Mouse (Mus musculus): ENCODE results near the gene Tnfsf15. TPM values are rescaled to one million over a fixed set of nuclear protein-coding genes. Genes with fewer than 3 reads are reported as not detected.

Gene Tnfsf15
- not detected in 2 replicates for polyA plus RNA-seq (2016; fragmentation: Nextera tagmentation; extraction: Ambion mirVana)

DNA sequence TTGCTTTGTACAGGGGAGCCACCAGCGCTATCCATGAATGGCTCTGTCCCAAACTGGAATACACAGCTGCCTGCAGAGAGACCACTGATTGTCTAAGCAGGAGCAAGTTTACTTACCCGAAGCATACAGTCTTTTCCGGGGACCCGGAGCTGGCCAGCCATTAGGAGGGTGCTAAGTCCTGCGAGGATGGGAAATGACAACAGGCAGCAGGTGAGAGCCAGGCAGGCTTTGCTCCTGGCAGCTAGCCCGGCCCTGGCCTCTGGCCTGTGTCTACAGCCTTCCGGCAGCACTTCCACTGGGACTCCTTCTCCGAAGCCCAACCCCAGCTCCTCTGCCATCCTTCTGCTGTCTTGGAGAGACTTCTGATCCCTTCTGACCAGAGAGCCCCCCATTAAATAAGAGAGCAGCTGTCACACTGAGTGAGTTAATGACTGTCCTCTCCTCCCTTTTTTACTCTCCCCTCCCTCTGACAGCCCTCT, at the start of gene Tnfsf15:
TSS of gene Tnfsf15 (minus strand) at position 421 of the 479 bp plus-strand sequence.
- Histone ChIP-seq H3K9me3 (no peaks in the 10 kb centered on the region), H3K36me3 (no peaks in the 10 kb centered on the region), H3K4me1 (replicated peaks) (peaks cover 7% of the 10 kb centered on the region; the same call in 1 of the 2 replicates), H3K27me3 (ENCODE audit: insufficient read depth, poor library complexity, severe bottlenecking) (no peaks in the 10 kb centered on the region), H3K27ac (peak within 1 kb of the TSS; percentile 53; the same call in 1 of the 2 replicates), H3K4me3 (no peak within 1 kb of the TSS)
- 61% methylated on average over 8 of the region's 8 CpGs for WGBS
- DNase-seq (ENCODE audit: low spot score), result no peak

DNA sequence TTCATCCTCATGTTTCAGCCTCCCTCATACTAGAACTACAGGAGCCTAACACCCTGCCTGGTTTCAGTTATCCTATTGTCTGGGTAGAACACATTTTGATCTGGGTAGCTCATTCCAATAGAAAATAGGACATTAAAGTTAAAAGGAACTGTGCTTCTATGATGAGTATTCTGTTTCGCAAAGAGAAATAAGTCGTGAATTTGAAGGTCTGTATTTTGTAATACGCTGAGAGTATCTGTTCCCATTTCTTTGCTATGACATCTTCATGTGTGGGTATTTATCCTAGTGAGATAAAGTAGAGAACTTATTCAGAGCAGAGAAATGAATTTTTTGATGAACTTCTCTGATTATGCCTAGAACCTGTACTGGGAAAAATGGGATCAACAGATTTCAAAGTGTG, 47.4 kb upstream of the Tnfsf15 start:
- Histone ChIP-seq H3K27ac (no peak overlapping the region), H3K36me3 (no peaks in the 10 kb centered on the region), H3K9me3 (no peaks in the 10 kb centered on the region), H3K27me3 (ENCODE audit: insufficient read depth, poor library complexity, severe bottlenecking) (no peaks in the 10 kb centered on the region), H3K4me1 (replicated peaks) (no peaks in the 10 kb centered on the region), H3K4me3 (no peak overlapping the region)
- no peak for DNase-seq (ENCODE audit: low spot score)
- WGBS, result 95% methylated on average over 3 of the region's 3 CpGs

- DNase-seq (ENCODE audit: low spot score), result no peak
- no peaks in the 10 kb centered on the region for H3K9me3 ChIP-seq
- no peaks in the 10 kb centered on the region for H3K36me3 ChIP-seq
- H3K4me1 ChIP-seq (replicated peaks), result no peaks in the 10 kb centered on the region
- H3K27ac ChIP-seq, result no peak overlapping the region
- no peaks in the 10 kb centered on the region for H3K27me3 ChIP-seq (ENCODE audit: insufficient read depth, poor library complexity, severe bottlenecking)
- H3K4me3 ChIP-seq, result no peak overlapping the region
- WGBS, result 89% methylated on average over 2 of the region's 2 CpGs
Measured at GRCm38 (mm10) chr4:63785466-63785865, 40.6 kb upstream of the Tnfsf15 start.

- no peak overlapping the region for H3K4me3 ChIP-seq
- H3K9me3 ChIP-seq, result no peaks in the 10 kb centered on the region
- H3K4me1 ChIP-seq (replicated peaks), result no peaks in the 10 kb centered on the region
- H3K27me3 ChIP-seq (ENCODE audit: insufficient read depth, poor library complexity, severe bottlenecking), result no peaks in the 10 kb centered on the region
- no peaks in the 10 kb centered on the region for H3K36me3 ChIP-seq
- WGBS, result 93% methylated on average over 5 of the region's 5 CpGs
- no peak overlapping the region for H3K27ac ChIP-seq
- no peak for DNase-seq (ENCODE audit: low spot score)
Measured at GRCm38 (mm10) chr4:63783826-63784225, 38.9 kb upstream of the Tnfsf15 start.

GRCm38 (mm10) chr4:63782970-63783613, 38.2 kb upstream of the Tnfsf15 start:
- WGBS, result 84% methylated on average over 7 of the region's 7 CpGs
- no peak for DNase-seq (ENCODE audit: low spot score)
- H3K9me3 ChIP-seq, result no peaks in the 10 kb centered on the region
- H3K27me3 ChIP-seq (ENCODE audit: insufficient read depth, poor library complexity, severe bottlenecking), result no peaks in the 10 kb centered on the region
- no peaks in the 10 kb centered on the region for H3K36me3 ChIP-seq
- no peaks in the 10 kb centered on the region for H3K4me1 ChIP-seq (replicated peaks)
- no peak overlapping the region for H3K4me3 ChIP-seq
- H3K27ac ChIP-seq, result no peak overlapping the region

DNA sequence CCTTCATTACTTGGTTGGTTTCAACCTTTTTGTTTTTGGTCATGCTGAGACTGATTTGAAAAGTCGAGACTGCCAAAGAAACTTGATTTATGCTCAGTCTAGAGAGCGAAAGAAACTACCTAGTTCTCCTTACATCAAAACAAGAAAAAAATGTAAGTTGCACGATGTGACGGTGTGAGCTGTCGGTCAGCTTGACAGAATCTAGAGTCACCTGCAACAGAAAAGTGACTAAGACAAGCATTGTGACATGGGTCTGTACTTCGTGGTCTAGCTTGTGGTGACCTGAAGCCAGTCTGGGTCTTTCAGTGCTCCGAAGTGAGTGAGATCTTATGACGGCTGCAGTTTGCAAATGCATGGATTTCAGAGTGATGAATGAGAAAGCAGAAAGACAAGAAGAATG, 32.3 kb upstream of the Tnfsf15 start:
- Histone ChIP-seq H3K36me3 (no peaks in the 10 kb centered on the region), H3K4me3 (no peak overlapping the region), H3K9me3 (no peaks in the 10 kb centered on the region), H3K27ac (no peak overlapping the region), H3K4me1 (replicated peaks) (no peaks in the 10 kb centered on the region), H3K27me3 (ENCODE audit: insufficient read depth, poor library complexity, severe bottlenecking) (no peaks in the 10 kb centered on the region)
- DNase-seq (ENCODE audit: low spot score), result no peak
- 87% methylated on average over 8 of the region's 8 CpGs for WGBS

- H3K9me3 ChIP-seq, result no peaks in the 10 kb centered on the region
- H3K4me1 ChIP-seq (replicated peaks), result no peaks in the 10 kb centered on the region
- no peak overlapping the region for H3K27ac ChIP-seq
- H3K4me3 ChIP-seq, result no peak overlapping the region
- 85% methylated on average over 8 of the region's 8 CpGs for WGBS
- no peaks in the 10 kb centered on the region for H3K36me3 ChIP-seq
- no peaks in the 10 kb centered on the region for H3K27me3 ChIP-seq (ENCODE audit: insufficient read depth, poor library complexity, severe bottlenecking)
- no peak for DNase-seq (ENCODE audit: low spot score)
Measured at GRCm38 (mm10) chr4:63773306-63774090, 28.6 kb upstream of the Tnfsf15 start.

DNA sequence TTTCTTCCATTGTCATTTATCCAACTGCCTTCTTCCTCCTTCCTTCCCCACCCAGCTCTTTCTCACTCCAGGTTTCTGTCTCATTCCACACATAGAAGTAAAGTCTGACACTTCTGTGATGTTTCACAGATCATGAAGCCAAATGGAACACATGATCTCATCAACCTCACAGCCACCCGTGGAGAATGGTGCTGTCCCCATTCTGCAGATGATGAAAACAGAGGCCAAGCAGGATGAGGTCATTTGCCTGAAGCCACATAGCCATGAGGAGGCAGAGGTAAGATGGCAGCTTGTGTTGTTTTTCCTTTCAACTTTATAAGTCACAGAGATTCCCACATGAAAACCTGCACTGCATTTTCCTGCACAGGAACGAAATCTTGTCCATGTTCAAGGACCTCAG, 27.6 kb upstream of the Tnfsf15 start:
- 89% methylated on average over 2 of the region's 2 CpGs for WGBS
- Histone ChIP-seq H3K27me3 (ENCODE audit: insufficient read depth, poor library complexity, severe bottlenecking) (no peaks in the 10 kb centered on the region), H3K4me1 (replicated peaks) (no peaks in the 10 kb centered on the region), H3K9me3 (no peaks in the 10 kb centered on the region), H3K4me3 (no peak overlapping the region), H3K27ac (no peak overlapping the region), H3K36me3 (no peaks in the 10 kb centered on the region)
- DNase-seq (ENCODE audit: low spot score), result no peak

DNA sequence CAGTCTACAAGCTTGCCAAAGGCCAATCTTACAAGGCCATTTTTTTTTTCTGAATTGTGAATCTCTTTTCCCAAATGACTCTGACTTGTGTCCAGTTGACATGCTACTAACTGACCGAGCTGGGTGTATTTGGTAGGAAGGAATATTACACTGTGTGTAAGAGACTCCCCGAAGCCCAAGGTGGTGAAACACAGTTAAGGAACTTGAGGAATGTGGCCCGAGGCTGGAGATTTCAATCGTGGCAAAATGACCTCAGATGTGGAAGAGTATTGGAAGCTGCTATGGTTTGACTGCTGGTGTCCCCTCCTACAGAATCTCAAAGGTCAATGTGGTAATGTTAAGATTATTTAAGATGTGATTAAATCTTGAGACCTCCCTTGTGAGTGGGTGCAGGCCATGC, 26.4 kb upstream of the Tnfsf15 start:
- Histone ChIP-seq H3K27me3 (ENCODE audit: insufficient read depth, poor library complexity, severe bottlenecking) (no peaks in the 10 kb centered on the region), H3K36me3 (no peaks in the 10 kb centered on the region), H3K9me3 (no peaks in the 10 kb centered on the region), H3K4me1 (replicated peaks) (no peaks in the 10 kb centered on the region), H3K4me3 (no peak overlapping the region), H3K27ac (no peak overlapping the region)
- no peak for DNase-seq (ENCODE audit: low spot score)
- WGBS, result 81% methylated on average over 4 of the region's 4 CpGs

GRCm38 (mm10) chr4:63769161-63769560, 24.2 kb upstream of the Tnfsf15 start:
- Histone ChIP-seq H3K36me3 (no peaks in the 10 kb centered on the region), H3K4me1 (replicated peaks) (no peaks in the 10 kb centered on the region), H3K9me3 (no peaks in the 10 kb centered on the region), H3K27ac (no peak overlapping the region), H3K4me3 (no peak overlapping the region), H3K27me3 (ENCODE audit: insufficient read depth, poor library complexity, severe bottlenecking) (no peaks in the 10 kb centered on the region)
- 92% methylated on average over 3 of the region's 3 CpGs for WGBS
- no peak for DNase-seq (ENCODE audit: low spot score)

DNA sequence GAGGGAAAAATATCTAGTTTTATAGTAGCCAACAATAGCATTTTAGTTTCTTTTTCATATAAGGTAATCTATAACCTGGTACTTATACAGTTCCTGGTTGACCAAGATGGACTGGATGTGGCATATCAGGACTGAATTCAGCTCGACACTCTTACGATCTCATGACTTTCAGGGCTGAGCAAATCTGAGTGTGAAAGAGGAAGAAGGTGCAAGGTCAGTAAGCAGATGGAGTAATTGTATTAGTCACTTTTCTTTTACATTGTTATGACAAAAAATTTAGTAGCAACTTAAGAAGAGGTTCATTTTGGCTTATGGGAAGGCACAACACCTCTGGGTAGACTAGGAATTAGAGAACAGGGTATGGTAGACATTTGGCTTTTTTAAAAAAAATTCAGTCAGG, 20.1 kb upstream of the Tnfsf15 start:
- no peaks in the 10 kb centered on the region for H3K36me3 ChIP-seq
- H3K27me3 ChIP-seq (ENCODE audit: insufficient read depth, poor library complexity, severe bottlenecking), result no peaks in the 10 kb centered on the region
- no peak overlapping the region for H3K27ac ChIP-seq
- 87% methylated on average over 2 of the region's 2 CpGs for WGBS
- no peaks in the 10 kb centered on the region for H3K9me3 ChIP-seq
- no peak overlapping the region for H3K4me3 ChIP-seq
- no peak for DNase-seq (ENCODE audit: low spot score)
- H3K4me1 ChIP-seq (replicated peaks), result no peaks in the 10 kb centered on the region

DNA sequence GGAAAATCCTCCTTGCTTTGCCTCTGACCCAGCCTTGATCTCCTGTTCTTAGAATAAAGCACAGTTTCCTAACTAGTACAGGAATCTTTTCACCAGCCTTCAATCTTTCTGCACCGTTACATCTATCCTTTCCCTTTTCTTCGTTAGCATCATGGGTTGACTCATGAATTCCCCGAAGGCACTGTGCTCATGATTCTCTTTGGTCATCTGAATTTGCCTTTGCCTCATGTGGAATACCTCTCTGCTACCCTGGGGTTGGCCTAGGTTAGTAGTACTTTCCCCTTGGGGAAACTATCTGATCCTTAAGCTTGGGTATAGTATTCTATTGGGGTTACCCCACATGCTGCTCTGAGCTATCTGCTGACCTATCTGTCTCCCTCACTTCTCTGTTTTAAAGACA, 15.0 kb upstream of the Tnfsf15 start:
- Histone ChIP-seq H3K36me3 (no peaks in the 10 kb centered on the region), H3K4me1 (replicated peaks) (no peaks in the 10 kb centered on the region), H3K27me3 (ENCODE audit: insufficient read depth, poor library complexity, severe bottlenecking) (no peaks in the 10 kb centered on the region), H3K4me3 (no peak overlapping the region), H3K27ac (no peak overlapping the region), H3K9me3 (no peaks in the 10 kb centered on the region)
- WGBS, result 93% methylated on average over 3 of the region's 3 CpGs
- DNase-seq (ENCODE audit: low spot score), result no peak

GRCm38 (mm10) chr4:63757527-63758154, 12.7 kb upstream of the Tnfsf15 start:
- WGBS, result 85% methylated on average over 6 of the region's 6 CpGs

More at GRCm38 (mm10) chr4:63757527-63758154, 12.7 kb upstream of the Tnfsf15 start:
- Histone ChIP-seq H3K4me3 (no peak overlapping the region), H3K27me3 (ENCODE audit: insufficient read depth, poor library complexity, severe bottlenecking) (no peaks in the 10 kb centered on the region), H3K36me3 (no peaks in the 10 kb centered on the region), H3K4me1 (replicated peaks) (peaks cover 16% of the 10 kb centered on the region; the same call in 1 of the 2 replicates), H3K9me3 (no peaks in the 10 kb centered on the region), H3K27ac (no peak overlapping the region)
- no peak for DNase-seq (ENCODE audit: low spot score)

Data from hindbrain, embryonic 10.5 days (tissue).